Mouse (Mus musculus): ENCODE results near the gene Chp2.
A peak's percentile ranks its signal among the peaks of the same experiment; 100 is the strongest.

Gene Chp2

GRCm38 (mm10) chr7:122244166-122244565 lies 24.9 kb downstream of the Chp2 start:
- no peak for DNase-seq

GRCm38 (mm10) chr7:122244584-122244983 lies 25.3 kb downstream of the Chp2 start:
- no peak for DNase-seq

- no peak for DNase-seq
Observed at GRCm38 (mm10) chr7:122245976-122246375, 26.7 kb downstream of the Chp2 start.

- DNase-seq = peak; percentile 61
Observed at GRCm38 (mm10) chr7:122247254-122247864, 28.1 kb downstream of the Chp2 start.

- DNase-seq = no peak
Observed at GRCm38 (mm10) chr7:122249321-122249821, 30.1 kb downstream of the Chp2 start.

- DNase-seq = peak; percentile 91
Observed at GRCm38 (mm10) chr7:122251197-122252011, 32.1 kb downstream of the Chp2 start.

- DNase-seq = no peak
Observed at GRCm38 (mm10) chr7:122256722-122257121, 37.4 kb downstream of the Chp2 start.

GRCm38 (mm10) chr7:122258521-122258920 lies 39.2 kb downstream of the Chp2 start:
- DNase-seq = no peak

- no peak for DNase-seq
Observed at GRCm38 (mm10) chr7:122260055-122260602, 40.8 kb downstream of the Chp2 start.

- no peak for DNase-seq
Observed at GRCm38 (mm10) chr7:122268983-122269486, 49.7 kb downstream of the Chp2 start.

GRCm38 (mm10) chr7:122272334-122272733 lies 53.0 kb downstream of the Chp2 start:
- no peak for DNase-seq
